Comparison of ENCODE assay signal across 8 mouse cellular contexts in the genomic region with DNA sequence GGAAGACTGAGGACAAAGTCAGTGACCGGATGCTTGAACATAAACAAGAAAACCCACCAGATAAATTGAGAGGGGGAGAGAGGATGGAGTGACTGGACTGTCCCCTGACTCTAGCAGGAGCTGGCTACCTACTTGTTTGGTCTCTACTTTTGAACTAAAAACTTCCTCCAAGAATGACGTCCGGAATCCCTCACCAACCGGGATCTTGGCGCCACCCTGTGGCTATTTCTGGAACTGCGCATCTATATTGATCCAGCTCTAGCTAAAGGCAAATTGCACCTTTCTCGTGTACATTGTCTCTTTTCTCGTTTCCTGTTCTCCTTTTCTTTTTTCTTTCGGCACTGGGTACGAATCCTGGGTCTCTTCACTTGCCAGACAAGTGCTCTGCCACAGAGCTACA. TPM values are rescaled to one million over a fixed set of nuclear protein-coding genes. Genes with fewer than 3 reads are reported as not detected.
A peak's percentile ranks its signal among the peaks of the same experiment; 100 is the strongest.
DNase-seq lines count a peak whose midpoint lies in the region; ATAC-seq and TF ChIP-seq lines count a peak whose summit lies in the region.

No protein-coding gene starts in this region.

- no peak overlapping the region for H3K4me2 ChIP-seq in liver, embryonic 14.5 days (ENCODE audit: low read depth)

- 7% methylated on average over 10 of the region's 10 CpGs for WGBS in liver, embryonic 14.5 days (ENCODE audit: insufficient replicate concordance)

- no peaks in the 10 kb centered on the region for H3K36me3 ChIP-seq in liver, embryonic 14.5 days (replicated peaks; ENCODE audit: control insufficient read depth, insufficient read depth, low read depth)

- no peak overlapping the region for H3K9ac ChIP-seq in liver, embryonic 14.5 days (replicated peaks)

- no peak overlapping the region for H3K27ac ChIP-seq in liver, embryonic 14.5 days

- TF ChIP-seq CTCF in liver, embryonic 14.5 days (IDR thresholded peaks at IDR 0.05; ENCODE audit: low read depth), result peak; percentile 95

- no peaks in the 10 kb centered on the region for H3K9me3 ChIP-seq in liver, embryonic 14.5 days (ENCODE audit: control insufficient read depth, low read length)

- no peak for ATAC-seq in liver, embryonic 14.5 days (ENCODE audit: insufficient read depth)

- peak; percentile 81 for DNase-seq in ovary, postnatal 10 days (ENCODE audit: low spot score)
- no peak for DNase-seq in ovary, adult 18-20 months (ENCODE audit: low spot score)
- peak; percentile 46 for DNase-seq in cerebellum, adult 11-12 months
- DNase-seq in frontal cortex, postnatal 14 days (ENCODE audit: low spot score in 2 of 2), result peak; percentile 58 to 89
- DNase-seq in kidney, postnatal 14 days, result peak; percentile 86
- DNase-seq in liver, embryonic 14.5 days (ENCODE audit: low read depth in 3 of 3, low spot score in 3 of 3), result peak; percentile 28 to 56 (median 29)
- DNase-seq in right cerebral cortex, adult 18-20 months, result peak; percentile 65
- DNase-seq in urinary bladder, adult 18-20 months (ENCODE audit: low spot score in 2 of 2), result peak; percentile 77 to 79

- H3K4me1 ChIP-seq in liver, embryonic 14.5 days (replicated peaks; ENCODE audit: control insufficient read depth in 2 of 2, insufficient read depth in 2 of 2, low read length in 1 of 2), result no peaks in the 10 kb centered on the region

- no peaks in the 10 kb centered on the region for H3K27me3 ChIP-seq in liver, embryonic 14.5 days (ENCODE audit: control insufficient read depth, insufficient read depth, low read length)

- H3K4me3 ChIP-seq in liver, embryonic 14.5 days (ENCODE audit: insufficient read depth in 1 of 2, low read depth in 2 of 2, low read length in 2 of 2), result no peak overlapping the region

- no peak for TF ChIP-seq EP300 in liver, embryonic 14.5 days (IDR thresholded peaks at IDR 0.05; ENCODE audit: low read depth)

RNA-seq across cellular contexts. Expression of gene Tent5b, which starts 28.4 kb away (rescaled TPM):
- polyA plus RNA-seq in liver, embryonic 14.5 days (2012; rRNA removed), result 0.02 and 0.05 TPM in 2 replicates
- polyA plus RNA-seq in liver, embryonic 14.5 days (2014; fragmentation: Nextera tagmentation; extraction: Ambion mirVana), result not detected in 2 replicates

RNA-seq across cellular contexts. Expression of gene Trnp1, which starts 46.8 kb away (rescaled TPM):
- polyA plus RNA-seq in liver, embryonic 14.5 days (2012; rRNA removed), result 0.04 TPM in 1 of 2 replicates, not detected in the other
- not detected in 2 replicates for polyA plus RNA-seq in liver, embryonic 14.5 days (2014; fragmentation: Nextera tagmentation; extraction: Ambion mirVana)
